Comparison of ENCODE assay signal across 21 mouse cellular contexts in the genomic region with DNA sequence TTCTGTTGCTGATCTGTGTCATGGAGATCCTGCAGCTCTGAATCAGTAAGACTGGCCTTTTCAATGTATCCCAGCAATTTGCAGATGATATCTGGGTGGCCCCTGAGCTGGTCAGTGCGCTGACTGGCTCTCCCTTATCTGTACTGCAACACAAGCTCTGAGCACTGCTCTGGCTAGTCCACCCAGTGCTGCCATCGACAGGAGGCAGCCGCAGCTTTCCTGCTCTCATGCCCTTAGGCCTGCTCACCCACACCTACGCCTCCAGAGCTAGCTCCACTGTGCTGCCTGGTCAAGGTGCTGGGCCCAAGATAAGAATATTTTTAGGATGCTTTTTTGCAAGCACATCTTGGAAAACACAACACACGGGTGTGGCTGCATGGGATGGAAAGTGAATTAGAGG. TPM values are rescaled to one million over a fixed set of nuclear protein-coding genes. Genes with fewer than 3 reads are reported as not detected.
DNase-seq lines count a peak whose midpoint lies in the region; ATAC-seq and TF ChIP-seq lines count a peak whose summit lies in the region.
"Had no signal": no experiment of that assay in that cellular context is flagged by ENCODE, and none has a peak within 500 bp of the region (broad histone marks: within the 10 kb centered on the region; RNA-seq: fewer than 3 reads in every experiment).

No protein-coding gene starts in this region.

- H3K4me2 ChIP-seq in forebrain, embryonic 11.5 days (ENCODE audit: low read depth, low read length, severe bottlenecking): no peak overlapping the region
- H3K4me2 ChIP-seq in forebrain, embryonic 13.5 days: no peak overlapping the region
- H3K4me2 ChIP-seq in CH12.LX (ENCODE audit: insufficient read depth, low read depth, poor library complexity, severe bottlenecking): no peak overlapping the region
- H3K4me2 ChIP-seq in liver, embryonic 15.5 days: peak overlapping the region; percentile 42
- H3K4me2 ChIP-seq: hindbrain, embryonic 13.5 days had no signal

- no peak for TF ChIP-seq EP300 in CH12.LX (IDR thresholded peaks at IDR 0.05; ENCODE audit: low read length)

- dilution Hi-C loops in CH12.LX (cut with MboI; ENCODE audit: extremely low pct_ligation_motif_present, extremely low pct_unique_long_range_greater_than_20kb, low sequenced_read_pairs): no loop called here

- no peaks in the 10 kb centered on the region for H3K4me1 ChIP-seq in forebrain, embryonic 11.5 days (replicated peaks; ENCODE audit: control insufficient read depth, insufficient read depth, low read length)
- peaks cover 2% of the 10 kb centered on the region; the same call in 1 of the 2 replicates for H3K4me1 ChIP-seq in forebrain, embryonic 13.5 days
- H3K4me1 ChIP-seq in CH12.LX (ENCODE audit: control insufficient read depth in 1 of 2, insufficient read depth in 2 of 2): peaks cover 0 to 13% of the 10 kb centered on the region in 2 experiments; a peak in 1 of 4 replicates
- peaks cover 44% of the 10 kb centered on the region for H3K4me1 ChIP-seq in liver, embryonic 15.5 days (replicated peaks)

- no peak for ATAC-seq in forebrain, embryonic 11.5 days (replicated peaks; ENCODE audit: low FRiP score)
- no peak for ATAC-seq in forebrain, embryonic 13.5 days
- ATAC-seq in erythroblast, adult 5-6 weeks (replicated peaks; ENCODE audit: low FRiP score, poor library complexity, severe bottlenecking): 0 out of 2 replicates have a peak, but pooled peaks have one; percentile 26
- peak; percentile 91 for ATAC-seq in liver, embryonic 15.5 days (ENCODE audit: insufficient read depth)
- ATAC-seq: forebrain, embryonic 14.5 days; inflammation-experienced regulatory T-cells, adult 6 months had no signal

- 71% methylated on average over 5 of the region's 5 CpGs for WGBS in forebrain, embryonic 11.5 days
- 77% methylated on average over 5 of the region's 5 CpGs for WGBS in forebrain, embryonic 13.5 days
- 22% methylated on average over 5 of the region's 5 CpGs for WGBS in liver, embryonic 15.5 days (ENCODE audit: insufficient replicate concordance)

- H3K4me3 ChIP-seq in forebrain, embryonic 11.5 days (ENCODE audit: low read depth, low read length): no peak overlapping the region
- H3K4me3 ChIP-seq in forebrain, embryonic 13.5 days: no peak overlapping the region
- no peak overlapping the region for H3K4me3 ChIP-seq in CH12.LX (replicated peaks in 1 of 3; ENCODE audit: low read depth in 2 of 3, low read length in 2 of 3, poor library complexity in 1 of 3)
- H3K4me3 ChIP-seq in liver, embryonic 15.5 days (replicated peaks): no peak overlapping the region
- H3K4me3 ChIP-seq: hindbrain, embryonic 13.5 days; layer of hippocampus, adult 2 months had no signal

- TF ChIP-seq RAD21 in CH12.LX (IDR thresholded peaks at IDR 0.05; ENCODE audit: low read depth, low read length): no peak

- H3K79me2 ChIP-seq in CH12.LX (replicated peaks; ENCODE audit: control insufficient read depth, extremely low read depth, insufficient read depth, poor library complexity, severe bottlenecking): no peaks in the 10 kb centered on the region

- peak; percentile 50 for DNase-seq in forebrain, embryonic 11.5 days (ENCODE audit: low spot score)
- no peak for DNase-seq in CH12.LX (ENCODE audit: extremely low read depth)
- DNase-seq in lung, postnatal 36 days: no peak
- DNase-seq in gastrocnemius, postnatal 10 days: no peak
- DNase-seq: adrenal gland, adult 2 months; cerebellum, adult 11 months; cerebellum, postnatal 25 days; embryo, embryonic 11 days; gastrocnemius, postnatal 25 days; kidney, adult 2 months; kidney, postnatal 14 days; layer of hippocampus, postnatal 36 days; left cerebral cortex, postnatal 4 days; lung, postnatal 10 days had no signal

- H3K27me3 ChIP-seq in forebrain, embryonic 11.5 days (ENCODE audit: control insufficient read depth, insufficient read depth, low read length): no peaks in the 10 kb centered on the region
- H3K27me3 ChIP-seq in forebrain, embryonic 13.5 days: no peaks in the 10 kb centered on the region
- no peaks in the 10 kb centered on the region for H3K27me3 ChIP-seq in CH12.LX (replicated peaks)
- no peaks in the 10 kb centered on the region for H3K27me3 ChIP-seq in liver, embryonic 15.5 days
- H3K27me3 ChIP-seq: hindbrain, embryonic 13.5 days had no signal

- no peak for TF ChIP-seq POLR2A in CH12.LX (IDR thresholded peaks at IDR 0.05; ENCODE audit: low read depth, low read length)

- no peaks in the 10 kb centered on the region for H3K36me3 ChIP-seq in forebrain, embryonic 11.5 days (ENCODE audit: control insufficient read depth, insufficient read depth, low read length)
- no peaks in the 10 kb centered on the region for H3K36me3 ChIP-seq in forebrain, embryonic 13.5 days (ENCODE audit: poor library complexity, severe bottlenecking)
- peaks cover 24 to 55% of the 10 kb centered on the region in 2 experiments for H3K36me3 ChIP-seq in CH12.LX (replicated peaks in 1 of 2; ENCODE audit: control insufficient read depth in 1 of 2, insufficient read depth in 1 of 2, low read length in 1 of 2)
- peaks cover 14% of the 10 kb centered on the region for H3K36me3 ChIP-seq in liver, embryonic 15.5 days (replicated peaks)
- H3K36me3 ChIP-seq: hindbrain, embryonic 13.5 days had no signal

- TF ChIP-seq CTCF in CH12.LX (conservative IDR thresholded peaks at IDR 0.05 in 1 of 2, IDR thresholded peaks at IDR 0.05 in 1 of 2; ENCODE audit: low read depth in 2 of 2, low read length in 2 of 2): no peak

- in situ Hi-C loops in CH12.LX (cut with MboI; ENCODE audit: low pct_ligation_motif_present, low pct_unique_long_range_greater_than_20kb, low sequenced_read_pairs): no loop called here

- H3K9ac ChIP-seq in forebrain, embryonic 11.5 days (ENCODE audit: low read length): no peak overlapping the region
- no peak overlapping the region for H3K9ac ChIP-seq in forebrain, embryonic 13.5 days
- H3K9ac ChIP-seq in CH12.LX (ENCODE audit: insufficient read depth, low read depth): no peak overlapping the region
- H3K9ac ChIP-seq in liver, embryonic 15.5 days: no peak overlapping the region
- H3K9ac ChIP-seq: hindbrain, embryonic 13.5 days had no signal

- H3K9me3 ChIP-seq in forebrain, embryonic 11.5 days (ENCODE audit: control insufficient read depth, low read length): no peaks in the 10 kb centered on the region
- no peaks in the 10 kb centered on the region for H3K9me3 ChIP-seq in forebrain, embryonic 13.5 days (replicated peaks)
- H3K9me3 ChIP-seq in CH12.LX (replicated peaks; ENCODE audit: low read length): peaks cover 11% of the 10 kb centered on the region
- no peaks in the 10 kb centered on the region for H3K9me3 ChIP-seq in liver, embryonic 15.5 days (replicated peaks)
- H3K9me3 ChIP-seq: hindbrain, embryonic 13.5 days had no signal

- no peak overlapping the region for H3K27ac ChIP-seq in forebrain, embryonic 11.5 days (ENCODE audit: low read depth, low read length)
- no peak overlapping the region for H3K27ac ChIP-seq in forebrain, embryonic 13.5 days
- H3K27ac ChIP-seq in CH12.LX (ENCODE audit: insufficient read depth, low read depth): peak overlapping the region; percentile 24; the same call in 1 of the 2 replicates
- peak overlapping the region; percentile 76 for H3K27ac ChIP-seq in liver, embryonic 15.5 days (replicated peaks)
- H3K27ac ChIP-seq: hindbrain, embryonic 13.5 days; layer of hippocampus, adult 2 months had no signal

TF ChIP-seq in CH12.LX, 34 proteins besides CTCF, POLR2A, EP300 and RAD21:
- no peak for TF ChIP-seq CHD1 (IDR thresholded peaks at IDR 0.05; ENCODE audit: low read depth, low read length)
TF ChIP-seq in CH12.LX: peak in this region for 0.

RNA-seq across cellular contexts. Expression of a gene that starts 17.3 kb away (rescaled TPM):
- polyA plus RNA-seq in forebrain, embryonic 11.5 days (2014; fragmentation: Nextera tagmentation; extraction: Ambion mirVana): 0.92 and 1.6 TPM in 2 replicates
- polyA plus RNA-seq in forebrain, embryonic 13.5 days (2015; fragmentation: Nextera tagmentation; extraction: Ambion mirVana): 1.8 and 3.0 TPM in 2 replicates
- total RNA-seq in CH12.LX (2012; rRNA removed) (0.25 and 0.29 TPM in 2 replicates), CH12.LX (2014; rRNA removed) (0.47 and 0.58 TPM in 2 replicates)
- 0.44 and 0.55 TPM in 2 replicates for polyA plus RNA-seq in CH12.LX (2012; ENCODE audit: insufficient read length, low read depth)
- total RNA-seq in erythroblast, adult 5-6 weeks (2015; ENCODE audit: low replicate concordance): not detected in 2 replicates
- 0.26 TPM in 1 of 2 replicates, not detected in the other for total RNA-seq in erythroblast, adult 5-6 weeks (2017; ENCODE audit: low replicate concordance)
- 0.16 and 0.21 TPM in 2 replicates for polyA plus RNA-seq in liver, embryonic 15.5 days (2015; fragmentation: Nextera tagmentation; extraction: Ambion mirVana)
- total RNA-seq in gastrocnemius, postnatal 10 days (2021): under 1 TPM in 1 of 2 experiments, not detected in 1; 0.20 TPM

Comparison
In these comparisons a context has a peak if more than half of its experiments do, and no peak if none do; other contexts are left out.
1. ATAC-seq: peak in erythroblast, adult 5-6 weeks (single experiment) and liver, embryonic 15.5 days (single experiment); none in forebrain, embryonic 11.5 days (single experiment) and forebrain, embryonic 13.5 days (single experiment).
2. H3K27ac ChIP-seq: peak in CH12.LX (single experiment) and liver, embryonic 15.5 days (single experiment); none in forebrain, embryonic 11.5 days (single experiment) and forebrain, embryonic 13.5 days (single experiment).